Mouse (Mus musculus) forebrain, embryonic 11.5 days (tissue): ENCODE data around the gene Sned1. TPM values are rescaled to one million over a fixed set of nuclear protein-coding genes. Genes with fewer than 3 reads are reported as not detected.

Experiments used
- ATAC-seq: fragments of 200-750 bp; cut with Nextera tagmentation; replicated peaks from 2 replicates; pipeline ENCODE4 v1.8.0; 2017; ENCODE audit warnings: moderate TSS enrichment; ENCODE audit not compliant: low FRiP score
- DNase-seq: peaks from one replicate; pipeline ENCODE4 v3.0.0-alpha.2; 2017; ENCODE audit warnings: low spot score
- H3K27ac ChIP-seq: fragments of 300-500 bp; sonication (generic); 2 replicates; pipeline ENCODE4 v1.5.1; 2014; ENCODE audit warnings: low read depth, low read length
- H3K27me3 ChIP-seq: fragments of 300-500 bp; sonication (generic); 2 replicates; pipeline ENCODE4 v1.6.1; 2014; ENCODE audit warnings: mild to moderate bottlenecking, low read length, mixed read lengths; ENCODE audit not compliant: control insufficient read depth, insufficient read depth
- H3K36me3 ChIP-seq: fragments of 300-500 bp; sonication (generic); 2 replicates; pipeline ENCODE4 v1.6.1; 2014; ENCODE audit warnings: mild to moderate bottlenecking, low read length, moderate library complexity, mixed read lengths; ENCODE audit not compliant: control insufficient read depth, insufficient read depth
- H3K4me1 ChIP-seq: fragments of 300-500 bp; sonication (generic); replicated peaks from 2 replicates; pipeline ENCODE4 v1.6.1; 2014; ENCODE audit warnings: low read length, mixed read lengths; ENCODE audit not compliant: control insufficient read depth, insufficient read depth
- H3K4me2 ChIP-seq: fragments of 300-500 bp; sonication (generic); 2 replicates; pipeline ENCODE4 v1.6.1; 2014; ENCODE audit warnings: low read depth, mild to moderate bottlenecking, low read length, moderate library complexity, mixed read lengths; ENCODE audit not compliant: severe bottlenecking
- H3K4me3 ChIP-seq: fragments of 300-500 bp; sonication (generic); 2 replicates; pipeline ENCODE4 v1.5.1; 2014; ENCODE audit warnings: low read depth, low read length
- H3K9ac ChIP-seq: fragments of 300-500 bp; sonication (generic); 2 replicates; pipeline ENCODE4 v1.6.1; 2014; ENCODE audit warnings: low read length
- H3K9me3 ChIP-seq: fragments of 300-500 bp; sonication (generic); 2 replicates; pipeline ENCODE4 v1.6.1; 2016; ENCODE audit warnings: low read length, mixed read lengths; ENCODE audit not compliant: control insufficient read depth
- WGBS: fragments of 180-500 bp; shearing (Covaris S2); extraction: QIAGEN DNeasy Blood & Tissue Kit; methylation state at CpG from one replicate; pipeline ENCODE4 v1.1.7; 2014; 5-methylcytosine and 5-hydroxymethylcytosine counted together
- microRNA-seq: library from miRNA; unstranded; fragments of <30 nt; microRNA quantifications from one replicate; pipeline ENCODE4, GENCODE M21; 2016; ENCODE audit not compliant: insufficient number of aligned reads
- polyA plus RNA-seq: library from polyadenylated mRNA; unstranded; fragments of >200 nt; fragmentation: Nextera tagmentation; extraction: Ambion mirVana; gene quantifications from 2 replicates; pipeline ENCODE4 v1.2.1, GENCODE M21; 2014

The Sned1 gene
- polyA plus RNA-seq, 1 experiment from 2014 or later = 3.2 TPM

DNA sequence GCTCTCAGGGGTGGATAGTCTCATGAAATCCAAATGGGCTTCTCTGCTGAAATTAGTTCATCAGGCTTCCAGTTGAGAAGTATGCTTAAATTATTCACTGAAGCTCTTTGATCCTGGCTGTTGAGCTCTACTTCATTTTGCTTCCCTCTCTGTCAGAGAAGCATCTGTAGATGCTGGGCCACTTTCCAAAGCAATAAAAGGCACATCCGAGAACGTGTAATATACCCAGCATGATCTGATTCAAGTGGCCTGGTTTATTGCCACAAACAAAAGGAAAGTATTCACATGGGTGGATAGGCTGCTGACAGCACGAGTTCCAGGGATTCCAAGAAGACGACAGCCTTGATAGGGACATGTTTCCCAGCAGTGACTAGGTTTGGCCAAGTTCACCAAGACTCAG is 114.1 kb downstream of the Sned1 start:
- H3K9ac ChIP-seq = no peak overlapping the region
- H3K9me3 ChIP-seq = no peaks in the 10 kb centered on the region
- no peaks in the 10 kb centered on the region; the same call in 1 of the 2 replicates for H3K4me1 ChIP-seq
- H3K4me2 ChIP-seq = no peak overlapping the region
- ATAC-seq (no peak), DNase-seq (no peak)
- 85% methylated on average over 4 of the region's 4 CpGs for WGBS
- no peaks in the 10 kb centered on the region for H3K27me3 ChIP-seq
- no peak overlapping the region for H3K27ac ChIP-seq
- peaks cover 14% of the 10 kb centered on the region for H3K36me3 ChIP-seq
- H3K4me3 ChIP-seq = no peak overlapping the region

Small RNA genes lying within 50 kb of the gene (microRNA-seq; reads per million reads assigned to microRNA genes)
- gene Mir6901 (not detected), gene Mir6902 (not detected)

Other genes starting within 250 kb of the Sned1 start
- not detected in 2 replicates for gene Aqp12, start 229.5 kb upstream of the Sned1 start, polyA plus RNA-seq
- gene Kif1a, start 133.9 kb upstream of the Sned1 start, polyA plus RNA-seq = 79.7 and 86.0 TPM in 2 replicates
- gene Agxt, start 100.6 kb upstream of the Sned1 start, polyA plus RNA-seq = not detected in 2 replicates
- gene 2310007B03Rik, start 74.9 kb upstream of the Sned1 start, polyA plus RNA-seq = 0.29 and 0.64 TPM in 2 replicates
- gene Crocc2, start 67.1 kb upstream of the Sned1 start, polyA plus RNA-seq = 0.04 and 0.07 TPM in 2 replicates
- 31.0 and 37.8 TPM in 2 replicates for gene Mterf4, start 70.1 kb downstream of the Sned1 start, polyA plus RNA-seq
- gene Ppp1r7, start 107.0 kb downstream of the Sned1 start, polyA plus RNA-seq = 88.4 and 94.6 TPM in 2 replicates
- gene Pask, start 107.6 kb downstream of the Sned1 start, polyA plus RNA-seq = 28.2 and 30.0 TPM in 2 replicates
- gene Ano7, start 138.1 kb downstream of the Sned1 start, polyA plus RNA-seq = not detected in 2 replicates
- gene Hdlbp, start 243.0 kb downstream of the Sned1 start, polyA plus RNA-seq = 87.1 and 92.4 TPM in 2 replicates